Mouse (Mus musculus): ENCODE measurements around the gene Tmem41b. TPM values are rescaled to one million over a fixed set of nuclear protein-coding genes. Genes with fewer than 3 reads are reported as not detected.

Gene Tmem41b
- polyA plus RNA-seq (2014; fragmentation: Illumina TruSeq; extraction: RNeasy Lipid Tissue Mini Kit (QIAGEN cat#74804); ENCODE audit: low read depth, low replicate concordance), result 64.7 TPM

GRCm38 (mm10) chr7:109986775-109987174 is at the start of gene Tmem41b:
Tmem41b (minus strand) TSS chr7:109986929.

GRCm38 (mm10) chr7:110018117-110018630 is 31.4 kb upstream of the Tmem41b start, which contains the start of gene Ipo7:
Ipo7 (plus strand) TSS chr7:110018274.

GRCm38 (mm10) chr7:109959716-109960612 is 26.8 kb downstream of the Tmem41b start, which contains the start of gene Dennd5a:
Dennd5a (minus strand) TSS chr7:109960470.

Other genes with a start within 250 kb of the Tmem41b start
- gene Tmem9b, start 234.1 kb downstream of the Tmem41b start, polyA plus RNA-seq (2014; fragmentation: Illumina TruSeq; extraction: RNeasy Lipid Tissue Mini Kit (QIAGEN cat#74804); ENCODE audit: low read depth, low replicate concordance), result 37.7 TPM
- gene Nrip3, start 204.9 kb downstream of the Tmem41b start, polyA plus RNA-seq (2014; fragmentation: Illumina TruSeq; extraction: RNeasy Lipid Tissue Mini Kit (QIAGEN cat#74804); ENCODE audit: low read depth, low replicate concordance), result not detected
- gene Scube2, start 121.2 kb downstream of the Tmem41b start, polyA plus RNA-seq (2014; fragmentation: Illumina TruSeq; extraction: RNeasy Lipid Tissue Mini Kit (QIAGEN cat#74804); ENCODE audit: low read depth, low replicate concordance), result not detected
- 18.1 TPM for gene Dennd5a, start 26.5 kb downstream of the Tmem41b start, polyA plus RNA-seq (2014; fragmentation: Illumina TruSeq; extraction: RNeasy Lipid Tissue Mini Kit (QIAGEN cat#74804); ENCODE audit: low read depth, low replicate concordance)
- gene Ipo7, start 31.3 kb upstream of the Tmem41b start, polyA plus RNA-seq (2014; fragmentation: Illumina TruSeq; extraction: RNeasy Lipid Tissue Mini Kit (QIAGEN cat#74804); ENCODE audit: low read depth, low replicate concordance), result 117 TPM
- gene Zfp143, start 74.3 kb upstream of the Tmem41b start, polyA plus RNA-seq (2014; fragmentation: Illumina TruSeq; extraction: RNeasy Lipid Tissue Mini Kit (QIAGEN cat#74804); ENCODE audit: low read depth, low replicate concordance), result 7.6 TPM
- gene Wee1, start 135.1 kb upstream of the Tmem41b start, polyA plus RNA-seq (2014; fragmentation: Illumina TruSeq; extraction: RNeasy Lipid Tissue Mini Kit (QIAGEN cat#74804); ENCODE audit: low read depth, low replicate concordance), result 3.4 TPM
- gene Swap70, start 234.8 kb upstream of the Tmem41b start, polyA plus RNA-seq (2014; fragmentation: Illumina TruSeq; extraction: RNeasy Lipid Tissue Mini Kit (QIAGEN cat#74804); ENCODE audit: low read depth, low replicate concordance), result 6.4 TPM